Mouse (Mus musculus) olfactory bulb, adult 2 months (tissue): ENCODE results near the gene Phf10. TPM values are rescaled to one million over a fixed set of nuclear protein-coding genes. Genes with fewer than 3 reads are reported as not detected.
"Not testable (repeated sequence)": the region's sequence is repeated elsewhere in the genome, so short reads cannot be mapped to it uniquely, and the experiment has no call there.

Experiments
- H3K27ac ChIP-seq: fragments of 200-500 bp; 2 replicates; pipeline ENCODE4 v1.5.1; 2012; ENCODE audit warnings: low read depth, low read length; ENCODE audit not compliant: insufficient read depth
- H3K4me1 ChIP-seq: fragments of 200-500 bp; 2 replicates; pipeline ENCODE4 v1.6.1; 2012; ENCODE audit warnings: low read length; ENCODE audit not compliant: control insufficient read depth, insufficient read depth
- H3K4me3 ChIP-seq: fragments of 200-500 bp; 2 replicates; pipeline ENCODE4 v1.5.1; 2012; ENCODE audit warnings: mild to moderate bottlenecking, low read depth, low read length, moderate library complexity; ENCODE audit not compliant: insufficient read depth
- CTCF ChIP-seq: fragments of 200-500 bp; IDR thresholded peaks from 2 replicates; pipeline ENCODE4 v1.5.1; 2012; ENCODE audit warnings: low read depth, mild to moderate bottlenecking, low read length, moderate library complexity; ENCODE audit not compliant: insufficient read depth
- POLR2A ChIP-seq: fragments of 200-500 bp; IDR thresholded peaks from 2 replicates; pipeline ENCODE4 v1.6.1; 2012; ENCODE audit warnings: mild to moderate bottlenecking, low read depth, low read length, moderate library complexity; ENCODE audit not compliant: insufficient read depth
- WGBS: fragments of 180-500 bp; shearing (Covaris S2); methylation state at CpG from one replicate; pipeline ENCODE4 v1.1.7; 2018; 5-methylcytosine and 5-hydroxymethylcytosine counted together
- polyA plus RNA-seq: library from polyadenylated mRNA; stranded (reverse); fragments of >200 nt; gene quantifications from 2 replicates; pipeline ENCODE4 v1.2.4, GENCODE M21; 2012; ENCODE audit warnings: low replicate concordance; ENCODE audit not compliant: missing spikeins, insufficient read depth, insufficient read length

Gene Phf10
- polyA plus RNA-seq, 1 experiment: not detected

GRCm38 (mm10) chr17:14912981-14913380, 48.1 kb downstream of the Phf10 start:
- Histone ChIP-seq H3K4me3 (no peak overlapping the region), H3K27ac (no peak overlapping the region), H3K4me1 (no peaks in the 10 kb centered on the region)
- WGBS: 93% methylated on average over 8 of the region's 8 CpGs
- TF ChIP-seq CTCF (no peak), POLR2A (no peak)

- TF ChIP-seq POLR2A (no peak), CTCF (no peak)
- no peak overlapping the region for H3K27ac ChIP-seq
- 0 out of 2 replicates have a peak, but pooled peaks cover under 1% of the 10 kb centered on the region for H3K4me1 ChIP-seq
- no peak overlapping the region for H3K4me3 ChIP-seq
- 51% methylated on average over 6 of the region's 6 CpGs for WGBS
Measured at GRCm38 (mm10) chr17:14912420-14912819, 48.7 kb downstream of the Phf10 start.

GRCm38 (mm10) chr17:14910771-14911170, 50.3 kb downstream of the Phf10 start:
- 84% methylated on average over 5 of the region's 5 CpGs for WGBS
- TF ChIP-seq CTCF (no peak), POLR2A (no peak)
- Histone ChIP-seq H3K4me3 (no peak overlapping the region), H3K27ac (no peak overlapping the region), H3K4me1 (peaks cover 6% of the 10 kb centered on the region; the same call in 1 of the 2 replicates)

- 89% methylated on average over 5 of the region's 5 CpGs for WGBS
- no peak for TF ChIP-seq POLR2A
- no peak for TF ChIP-seq CTCF
- no peak overlapping the region for H3K27ac ChIP-seq
- peaks cover 6% of the 10 kb centered on the region; the same call in 1 of the 2 replicates for H3K4me1 ChIP-seq
- H3K4me3 ChIP-seq: no peak overlapping the region
Measured at GRCm38 (mm10) chr17:14909331-14909730, 51.7 kb downstream of the Phf10 start.

- 72% methylated on average over 12 of the region's 12 CpGs for WGBS
- TF ChIP-seq POLR2A (no peak), CTCF (no peak)
- Histone ChIP-seq H3K4me1 (peaks cover 6% of the 10 kb centered on the region; the same call in 1 of the 2 replicates), H3K4me3 (no peak overlapping the region), H3K27ac (no peak overlapping the region)
Measured at GRCm38 (mm10) chr17:14907136-14907535, 53.9 kb downstream of the Phf10 start.

GRCm38 (mm10) chr17:14906611-14907010, 54.5 kb downstream of the Phf10 start:
- Histone ChIP-seq H3K27ac (no peak overlapping the region), H3K4me3 (no peak overlapping the region), H3K4me1 (peaks cover 6% of the 10 kb centered on the region; the same call in 1 of the 2 replicates)
- no peak for TF ChIP-seq CTCF
- TF ChIP-seq POLR2A: no peak
- 49% methylated on average over 1 of the region's 1 CpGs for WGBS

GRCm38 (mm10) chr17:14904637-14905265, 56.3 kb downstream of the Phf10 start:
- no peak overlapping the region for H3K27ac ChIP-seq
- WGBS: 48% methylated on average over 7 of the region's 7 CpGs
- H3K4me1 ChIP-seq: peaks cover 6% of the 10 kb centered on the region; the same call in 1 of the 2 replicates
- H3K4me3 ChIP-seq: no peak overlapping the region
- no peak for TF ChIP-seq POLR2A
- TF ChIP-seq CTCF: no peak

- H3K4me1 ChIP-seq: peaks cover 6% of the 10 kb centered on the region; the same call in 1 of the 2 replicates
- no peak for TF ChIP-seq CTCF
- TF ChIP-seq POLR2A: no peak
- no peak overlapping the region for H3K27ac ChIP-seq
Measured at GRCm38 (mm10) chr17:14904206-14904605, 56.9 kb downstream of the Phf10 start.

GRCm38 (mm10) chr17:14903212-14903611, 57.9 kb downstream of the Phf10 start:
- 95% methylated on average over 3 of the region's 3 CpGs for WGBS
- H3K4me3 ChIP-seq: no peak overlapping the region
- H3K4me1 ChIP-seq: peaks cover 6% of the 10 kb centered on the region; the same call in 1 of the 2 replicates
- H3K27ac ChIP-seq: no peak overlapping the region
- no peak for TF ChIP-seq POLR2A
- TF ChIP-seq CTCF: no peak

More at GRCm38 (mm10) chr17:14904206-14904605, 56.9 kb downstream of the Phf10 start:
- WGBS: 91% methylated on average over 6 of the region's 6 CpGs
- no peak overlapping the region for H3K4me3 ChIP-seq

- Histone ChIP-seq H3K27ac (no peak overlapping the region), H3K4me1 (no peaks in the 10 kb centered on the region), H3K4me3 (no peak overlapping the region)
- TF ChIP-seq POLR2A (no peak), CTCF (no peak)
- 87% methylated on average over 1 of the region's 1 CpGs for WGBS
Measured at GRCm38 (mm10) chr17:14898972-14899371, 62.1 kb downstream of the Phf10 start.

GRCm38 (mm10) chr17:14895058-14895457, 66.0 kb downstream of the Phf10 start:
- H3K4me1 ChIP-seq, H3K27ac ChIP-seq, H3K4me3 ChIP-seq: not testable (repeated sequence)
